Mouse (Mus musculus) kidney, adult 9 months (tissue): Measurements from ENCODE around the gene Phb.

Experiments
- DNase-seq: peaks from one replicate; pipeline ENCODE4 v3.0.0; 2022

Phb gene

DNA sequence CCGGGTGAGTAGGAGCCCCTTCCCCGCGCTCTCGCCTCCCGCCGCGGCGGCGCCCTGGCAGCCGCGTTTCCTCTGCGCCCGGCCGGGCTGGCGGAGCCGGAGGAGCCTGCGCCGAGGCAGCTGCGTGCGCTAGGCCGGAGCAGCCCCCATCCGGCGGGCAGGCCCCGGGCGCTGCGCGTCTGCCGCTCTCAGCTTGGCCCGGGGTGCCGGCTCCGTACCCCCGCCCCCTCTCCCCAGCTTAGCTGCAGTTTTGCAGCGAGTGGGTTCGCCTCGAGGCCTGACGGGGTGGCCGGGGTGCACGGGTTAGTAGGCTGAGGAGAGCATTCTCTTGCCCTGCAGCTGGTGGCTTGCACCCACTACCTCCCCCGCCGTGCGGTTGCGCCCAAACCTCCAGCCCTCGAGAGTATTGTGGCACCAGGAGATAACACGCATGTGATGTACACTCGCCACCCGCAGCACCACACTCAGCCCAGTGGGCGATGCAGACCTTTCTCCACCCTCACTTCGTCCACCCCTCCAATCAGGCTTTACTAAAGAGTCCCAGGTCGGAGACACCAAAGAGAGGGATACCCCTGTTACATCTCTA lies 46.6 kb downstream of the Phb start:
- peak; percentile 27 for DNase-seq

DNA sequence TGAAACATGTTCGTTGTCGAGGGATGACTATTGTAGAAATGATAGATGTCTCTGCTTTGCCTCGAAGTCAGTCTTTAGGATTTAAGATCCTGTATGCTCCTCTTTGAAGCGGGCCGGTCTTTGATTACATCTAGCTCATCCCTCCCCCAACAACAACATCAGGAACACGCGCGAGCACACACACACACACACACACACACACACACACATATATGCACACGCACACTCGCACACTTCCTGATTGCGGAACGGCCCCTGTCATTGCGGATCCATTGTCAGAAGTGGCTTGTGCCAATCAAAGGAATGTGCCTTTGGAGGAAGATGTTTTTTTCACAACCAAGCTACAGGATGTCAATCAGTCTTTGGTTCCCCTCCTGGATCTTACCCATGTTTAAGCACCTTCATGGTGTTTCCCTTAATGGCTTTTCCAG lies 47.1 kb downstream of the Phb start:
- no peak for DNase-seq

DNA sequence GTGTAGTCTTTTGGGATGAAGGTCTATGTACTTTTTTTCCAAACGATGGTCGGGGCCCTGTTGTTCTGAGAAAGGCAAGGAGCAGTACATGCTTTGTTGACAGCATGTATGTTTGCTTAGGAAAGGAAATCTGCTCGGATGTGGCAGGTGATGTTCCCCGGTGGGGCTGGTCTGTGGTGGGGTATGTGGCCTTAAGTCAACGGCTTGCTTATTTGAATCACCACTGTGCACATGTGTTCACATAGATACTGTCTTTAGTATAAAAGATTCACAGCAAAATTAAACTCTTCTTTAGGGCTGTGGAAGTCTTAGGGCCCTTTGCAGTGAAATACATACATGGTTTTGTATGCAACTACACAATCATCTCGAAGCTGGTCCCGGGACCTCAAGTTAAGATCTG lies 47.7 kb downstream of the Phb start:
- no peak for DNase-seq

DNA sequence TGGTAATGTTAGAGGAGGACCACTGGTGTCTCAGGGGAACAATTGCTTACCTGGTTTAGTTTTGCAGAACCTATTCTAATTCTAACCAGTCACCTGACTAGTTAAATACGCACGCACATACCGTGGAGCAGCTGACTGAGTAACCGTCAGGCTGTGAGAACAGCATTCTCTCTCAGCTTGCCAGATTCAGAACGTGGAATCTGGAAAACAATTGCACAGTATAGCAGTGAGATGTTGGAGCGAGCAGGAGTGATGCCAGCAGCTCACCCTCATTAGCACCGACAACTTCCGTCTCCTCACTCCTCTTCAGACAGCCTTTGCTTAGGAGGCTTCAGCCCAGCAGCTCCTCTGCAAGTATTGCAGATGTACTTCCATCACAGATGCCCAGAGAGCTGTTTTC lies 49.4 kb downstream of the Phb start:
- no peak for DNase-seq

DNA sequence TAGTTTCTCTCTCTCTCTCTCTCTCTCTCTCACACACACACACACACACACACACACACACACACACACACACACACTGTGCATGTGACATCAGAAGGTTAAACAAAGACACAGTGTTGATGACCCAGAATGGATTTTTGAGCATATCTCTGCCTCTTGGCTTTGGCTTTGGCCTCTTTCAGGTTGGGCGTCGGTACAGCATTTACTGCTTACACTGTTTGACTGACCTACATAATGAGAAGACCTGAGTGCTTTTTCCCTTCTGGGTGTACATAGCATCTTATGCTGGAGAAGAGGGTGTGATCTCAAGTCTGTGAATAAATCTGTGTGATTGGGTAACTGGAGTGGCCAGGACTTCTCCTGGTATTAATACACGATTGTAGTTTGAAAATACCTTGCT lies 52.6 kb downstream of the Phb start:
- DNase-seq: no peak

DNA sequence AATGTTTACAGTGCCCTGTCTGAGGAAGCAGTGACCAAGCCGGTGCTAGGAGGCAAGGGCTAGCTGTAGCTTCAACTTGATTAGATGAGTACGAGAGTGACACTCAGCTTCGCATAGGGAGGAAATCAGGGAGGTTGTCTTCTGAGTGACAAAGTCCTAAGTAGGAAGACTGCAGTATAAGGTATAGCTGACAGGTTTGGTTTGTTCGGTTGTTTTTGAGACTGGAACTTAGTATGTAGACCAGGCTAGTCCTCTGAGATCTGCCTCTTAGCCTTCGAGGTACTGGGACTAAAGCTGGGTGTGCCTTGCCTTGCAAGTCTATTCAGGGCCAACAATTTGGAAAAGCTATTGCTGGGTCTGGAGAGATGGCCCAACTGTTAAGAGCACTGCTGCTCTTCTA lies 56.5 kb downstream of the Phb start, which contains the start of gene B130006D01Rik:
TSS of gene B130006D01Rik (plus strand) at position 301 of the 400 bp plus-strand sequence.
- DNase-seq: no peak

DNA sequence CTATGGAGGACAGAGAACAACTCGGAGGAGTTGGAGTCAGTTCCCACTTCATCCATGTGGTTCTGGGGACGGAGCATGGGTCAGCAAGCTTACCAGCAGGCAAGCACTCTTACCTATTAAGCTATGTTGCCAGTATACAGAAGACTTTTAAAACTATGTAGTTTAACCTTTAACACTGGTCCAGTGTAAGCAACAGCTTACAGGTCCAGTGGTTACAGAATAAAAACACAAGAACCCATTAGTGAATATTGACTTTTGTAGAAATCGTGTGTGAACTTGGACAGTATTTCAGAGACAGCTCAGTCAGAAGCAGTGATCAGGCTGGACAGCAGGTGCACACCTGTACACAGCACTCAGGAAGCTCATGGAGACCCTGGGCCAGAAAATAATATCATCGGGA lies 57.7 kb downstream of the Phb start:
- no peak for DNase-seq

DNA sequence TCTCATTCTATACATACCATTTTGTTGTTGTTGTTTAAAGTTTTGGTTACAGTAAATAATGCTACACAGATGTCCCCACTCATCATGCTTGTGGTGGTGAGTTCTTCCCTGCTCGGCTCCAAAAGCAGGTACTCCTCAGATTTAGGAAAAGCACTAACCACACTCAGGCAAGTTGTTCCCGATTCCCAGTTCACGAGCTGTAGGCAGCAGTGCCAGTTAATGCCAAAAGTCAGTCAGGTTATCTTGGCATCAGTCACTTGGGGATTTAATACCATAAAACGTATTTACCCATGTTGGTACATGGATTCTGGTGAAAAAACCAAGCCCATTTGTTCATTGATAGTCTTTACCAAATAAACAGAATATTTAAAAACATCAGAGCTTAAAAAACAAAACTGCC lies 59.4 kb downstream of the Phb start:
- no peak for DNase-seq

DNA sequence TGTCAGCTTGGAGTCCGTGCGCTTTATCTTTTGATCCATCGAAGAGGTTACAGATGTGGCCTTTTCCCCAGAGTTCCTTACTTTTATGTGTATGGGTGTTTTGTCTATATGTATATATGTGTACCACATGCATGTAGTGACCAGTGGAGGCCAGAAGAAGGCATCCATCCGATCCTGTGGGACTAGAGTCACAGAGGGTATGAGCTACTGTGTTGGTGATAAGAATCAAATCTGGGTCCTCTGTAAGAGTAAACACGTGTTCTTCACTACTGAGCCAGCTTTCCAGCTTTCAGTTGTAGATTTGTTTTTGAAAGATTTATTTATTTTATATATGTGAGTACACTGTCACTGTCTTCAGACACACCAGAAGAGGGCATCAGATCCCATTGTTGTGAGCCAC lies 61.2 kb downstream of the Phb start:
- no peak for DNase-seq

DNA sequence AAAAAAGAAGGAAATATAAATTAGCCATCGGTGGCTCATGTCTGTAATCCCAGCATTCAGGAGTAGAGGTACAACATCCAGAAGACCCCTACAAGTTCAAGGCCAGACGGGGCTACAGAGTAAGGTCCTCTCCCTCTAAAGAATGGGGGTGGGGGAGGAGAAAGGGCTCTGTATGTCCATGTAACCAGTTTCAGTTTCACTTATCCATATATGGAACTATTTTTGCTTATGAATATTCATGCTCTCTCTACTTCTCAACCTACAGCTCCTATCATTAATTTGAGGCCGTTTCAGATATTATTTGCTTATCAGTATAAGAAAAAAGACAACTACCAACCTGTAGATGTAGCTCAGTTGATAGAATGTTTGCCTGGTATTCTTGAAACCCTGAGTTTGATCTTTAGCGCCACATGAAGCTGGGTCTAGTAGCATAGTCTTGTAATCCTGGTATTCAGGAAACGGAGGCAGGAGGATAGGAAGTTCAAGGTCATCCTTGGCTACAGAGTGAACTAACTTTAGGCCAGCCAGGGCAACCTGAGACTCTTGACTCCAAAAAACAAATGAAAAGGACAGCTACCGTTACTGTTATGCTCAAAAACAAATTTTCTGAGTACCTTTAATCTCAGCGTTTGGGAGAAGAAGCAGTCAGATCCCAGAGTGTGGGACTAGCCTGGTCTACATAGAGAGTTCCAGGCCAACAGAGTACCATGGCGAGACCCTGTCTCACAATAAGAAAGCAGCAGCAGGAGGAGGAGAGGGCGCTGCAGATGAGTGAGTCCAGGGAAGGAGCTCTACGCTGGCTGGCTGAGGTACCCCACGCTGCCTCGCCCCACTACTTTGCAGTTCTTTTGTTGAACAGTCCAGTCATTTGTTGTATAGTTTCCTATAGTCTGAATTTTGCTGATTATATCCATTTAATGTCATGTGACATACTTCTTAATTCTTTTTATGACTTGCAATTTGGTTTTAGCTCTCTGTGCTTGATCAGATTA lies 62.5 kb downstream of the Phb start:
- DNase-seq: peak; percentile 17
